Mouse (Mus musculus): ENCODE results near the gene Mrpl21.

Gene Mrpl21

DNA sequence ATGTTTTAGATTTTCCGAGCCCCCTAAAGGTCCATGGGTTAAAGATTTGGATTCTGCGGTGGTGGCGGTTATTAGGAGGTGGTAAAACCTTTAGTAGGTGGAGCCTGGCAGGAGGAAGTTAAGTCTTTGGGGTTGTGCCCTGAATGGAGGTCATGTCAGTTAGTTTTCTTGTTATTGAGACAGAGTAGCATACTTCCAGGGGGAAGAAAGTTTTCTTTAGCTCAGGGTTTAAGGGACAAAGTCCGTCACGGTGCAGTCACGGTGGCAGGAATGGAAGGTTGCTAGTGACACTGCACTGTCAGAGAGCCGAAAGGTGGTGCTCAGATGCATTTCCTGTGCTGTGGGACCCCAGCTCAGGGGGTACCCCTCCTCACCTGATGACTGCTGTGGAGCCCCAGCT, 15.1 kb downstream of the Mrpl21 start:
- DNase-seq (ENCODE audit: low read depth, low spot score): no peak

DNA sequence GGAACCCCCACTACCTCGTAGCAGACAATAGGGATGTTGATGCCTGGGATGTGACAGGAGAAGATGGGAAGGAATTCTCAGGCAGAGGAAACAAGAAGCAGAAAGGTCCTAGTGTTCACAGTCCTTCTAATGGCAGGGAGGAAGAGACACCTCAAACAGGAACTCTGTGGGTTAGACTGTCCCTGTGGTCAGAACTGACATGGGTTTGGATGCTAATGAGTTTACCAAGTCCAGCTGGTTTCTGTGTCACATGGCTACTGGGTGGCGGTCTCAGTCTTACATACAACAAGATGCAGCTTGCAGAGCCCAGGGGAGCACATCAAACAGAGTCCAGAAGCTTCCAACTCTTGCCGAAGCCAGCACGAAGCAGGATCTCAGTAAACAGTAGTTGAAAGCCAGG, 21.3 kb downstream of the Mrpl21 start:
- no peak for DNase-seq (ENCODE audit: low read depth, low spot score)

DNA sequence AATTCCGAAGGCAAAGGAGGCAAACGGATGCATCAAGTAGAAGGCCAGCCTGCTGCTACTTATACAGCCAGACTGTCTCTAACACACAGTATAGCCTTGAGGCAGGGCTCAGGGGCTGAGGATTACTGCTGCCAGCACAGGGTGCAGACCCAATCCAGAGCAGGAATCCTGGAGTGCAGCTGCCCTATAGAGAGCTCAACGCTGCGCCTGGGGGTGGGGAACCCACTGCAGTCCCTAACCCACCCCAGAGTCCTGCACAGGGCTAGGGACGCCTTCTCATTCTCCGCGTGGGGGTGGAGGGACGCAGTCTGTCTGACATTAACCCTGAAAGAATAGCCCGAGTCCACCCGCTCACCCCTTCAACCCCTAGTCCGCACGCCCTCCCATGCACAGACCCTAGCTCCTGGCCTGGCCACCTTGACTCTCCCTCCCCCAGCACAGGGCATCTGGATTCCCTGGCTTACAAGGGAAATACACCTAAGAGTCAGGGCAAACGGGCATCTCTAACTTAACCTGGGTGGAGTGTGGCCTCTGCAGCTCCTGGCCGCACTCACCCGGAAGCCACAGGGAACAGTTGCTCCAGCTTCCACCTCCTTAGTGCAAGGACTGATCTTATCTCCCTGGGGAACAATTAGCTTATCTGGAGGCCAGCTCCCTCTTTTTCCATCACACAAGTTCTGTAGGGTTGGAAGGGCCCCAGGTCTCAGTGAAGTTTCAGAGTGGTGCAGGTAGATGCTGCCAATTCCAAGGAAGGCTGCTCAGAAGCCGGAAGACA, 24.7 kb downstream of the Mrpl21 start:
- no peak for DNase-seq (ENCODE audit: low read depth, low spot score)

DNA sequence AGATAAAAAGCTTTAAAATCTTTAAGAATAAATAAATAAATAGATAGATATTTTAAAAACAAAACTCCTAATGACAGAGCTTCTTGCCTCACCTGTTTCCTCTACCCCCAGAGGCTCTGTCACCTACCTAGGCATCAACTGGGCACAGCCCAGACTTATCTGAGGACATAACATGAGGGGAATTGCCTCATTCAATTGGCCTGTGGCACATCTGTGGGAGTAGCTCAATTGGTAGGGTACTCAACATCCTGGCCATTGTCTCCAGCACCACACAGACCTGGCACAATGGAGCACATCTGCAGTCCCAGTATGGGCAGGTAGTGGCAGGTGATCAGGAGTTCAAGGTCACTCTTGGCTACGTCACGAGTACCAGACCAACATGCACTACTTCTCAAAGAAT, 36.6 kb downstream of the Mrpl21 start:
- DNase-seq (ENCODE audit: low read depth, low spot score): no peak

DNA sequence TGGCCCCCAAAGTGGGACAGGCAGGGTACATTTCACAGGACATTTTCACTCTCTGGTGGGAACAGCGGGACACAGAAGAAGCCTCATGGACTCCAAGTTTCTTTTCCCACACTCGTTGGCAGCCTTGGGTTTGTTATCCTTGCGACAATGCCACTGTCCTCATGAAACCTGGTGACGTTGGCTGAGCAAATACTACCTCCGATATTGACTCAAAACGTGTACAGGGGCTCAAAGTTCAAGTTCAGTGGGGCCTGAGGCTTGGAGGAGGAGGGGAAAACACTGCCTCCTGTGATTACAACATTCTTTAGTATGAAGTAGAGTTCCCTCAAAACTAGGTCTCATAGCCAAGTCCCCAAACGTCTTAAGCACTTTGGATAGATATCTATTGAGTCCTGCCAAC, 37.4 kb downstream of the Mrpl21 start:
- DNase-seq (ENCODE audit: low read depth, low spot score): no peak

DNA sequence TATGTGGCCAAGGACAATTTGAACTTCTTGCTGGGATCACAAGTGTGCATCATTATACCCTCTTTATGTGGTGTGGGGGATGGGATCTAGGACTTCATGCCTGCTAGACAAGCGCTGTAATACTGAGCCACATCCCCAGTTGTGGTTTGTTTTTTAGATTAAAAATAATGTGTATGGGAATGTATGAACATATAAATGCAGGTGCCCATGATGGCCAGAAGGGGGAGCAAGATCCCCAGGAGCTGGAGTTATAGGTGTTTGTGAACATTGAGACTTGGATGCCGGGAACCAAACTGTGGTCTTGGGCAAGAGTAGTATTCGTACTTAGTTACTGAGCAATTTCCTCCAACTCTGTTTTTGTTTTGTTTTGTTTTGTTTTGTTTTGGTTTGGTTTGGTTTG, 38.1 kb downstream of the Mrpl21 start:
- peak; percentile 47 for DNase-seq (ENCODE audit: low read depth, low spot score)

DNA sequence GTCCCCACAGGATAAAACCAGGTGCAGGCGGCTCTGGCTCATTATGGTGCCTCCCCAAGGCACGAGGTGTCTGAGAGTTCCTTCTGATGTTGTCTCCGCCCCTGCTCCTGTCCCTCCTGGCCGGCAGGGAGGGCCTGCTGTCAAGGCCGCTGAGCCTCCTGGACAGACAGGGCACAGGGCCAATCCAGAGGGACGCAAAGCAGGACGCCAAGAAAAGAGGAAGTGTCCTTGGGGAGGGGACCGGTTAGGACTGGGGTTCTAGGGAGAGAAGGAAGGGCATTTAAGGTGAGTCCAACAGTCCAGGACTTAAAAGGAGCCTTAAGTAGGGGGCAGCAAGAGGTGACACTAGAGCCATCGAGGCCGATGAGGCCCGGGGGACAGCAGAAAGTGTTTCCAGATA, 38.9 kb downstream of the Mrpl21 start:
- no peak for DNase-seq (ENCODE audit: low read depth, low spot score)

DNA sequence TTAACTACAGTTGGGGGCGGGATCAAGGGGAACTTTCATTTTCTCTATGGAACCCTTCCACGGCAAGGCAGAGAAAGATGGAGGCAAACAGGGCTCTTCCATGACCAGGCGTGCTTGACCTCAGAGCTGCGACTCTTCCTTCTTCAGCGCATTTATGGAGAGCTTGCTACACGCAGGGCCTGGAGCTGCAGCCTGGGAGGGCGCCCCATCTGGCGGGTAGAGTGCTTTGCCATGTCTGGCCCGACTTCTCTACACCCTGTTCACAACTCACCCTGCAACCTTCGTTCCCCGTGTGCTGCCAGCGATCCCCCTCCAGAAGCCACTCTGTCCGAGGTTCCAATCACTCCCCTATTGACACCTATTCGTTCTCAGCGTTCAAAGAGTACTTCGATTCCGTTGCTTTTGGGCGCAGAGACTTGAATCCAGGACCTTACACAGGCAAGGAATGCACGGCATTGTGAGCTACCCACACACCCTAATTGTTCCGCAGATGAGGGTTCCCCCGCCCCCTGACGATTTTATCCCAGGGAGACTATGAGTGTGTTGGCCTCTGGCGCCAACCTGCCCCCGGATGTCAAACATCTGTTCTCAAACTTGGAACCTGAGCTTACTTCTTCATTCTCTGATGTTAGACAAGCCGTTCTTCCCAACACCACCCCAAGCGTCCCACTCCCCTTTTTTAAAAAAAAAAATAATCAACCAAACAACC, 39.7 kb downstream of the Mrpl21 start, which contains the start of gene Cpt1a:
Gene Cpt1a, plus strand, starts transcription at position 74 of the 709 bp plus-strand sequence.
- peak; percentile 47 for DNase-seq (ENCODE audit: low read depth, low spot score)

DNA sequence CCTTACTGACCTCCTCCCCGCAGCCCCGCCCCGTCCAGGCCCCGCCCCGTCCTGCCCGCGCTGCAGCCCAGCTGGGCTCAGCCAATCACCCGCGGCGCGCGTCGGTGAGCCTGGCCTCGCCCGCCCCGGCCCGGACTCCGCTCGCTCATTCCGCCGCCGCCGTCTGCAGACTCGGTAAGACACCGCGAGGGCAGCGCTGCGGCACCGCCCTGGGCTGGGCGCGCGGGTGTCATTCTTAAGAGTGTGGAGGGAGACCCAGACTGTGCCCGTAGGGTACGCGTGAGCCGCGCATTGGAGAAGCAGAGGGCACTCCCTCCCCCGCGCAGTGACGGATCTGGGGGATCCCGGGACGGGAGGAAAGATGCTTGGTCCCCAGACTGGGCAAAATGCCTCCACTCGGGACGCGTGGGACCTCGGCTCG, 40.5 kb downstream of the Mrpl21 start:
- peak; percentile 83 for DNase-seq (ENCODE audit: low read depth, low spot score)

DNA sequence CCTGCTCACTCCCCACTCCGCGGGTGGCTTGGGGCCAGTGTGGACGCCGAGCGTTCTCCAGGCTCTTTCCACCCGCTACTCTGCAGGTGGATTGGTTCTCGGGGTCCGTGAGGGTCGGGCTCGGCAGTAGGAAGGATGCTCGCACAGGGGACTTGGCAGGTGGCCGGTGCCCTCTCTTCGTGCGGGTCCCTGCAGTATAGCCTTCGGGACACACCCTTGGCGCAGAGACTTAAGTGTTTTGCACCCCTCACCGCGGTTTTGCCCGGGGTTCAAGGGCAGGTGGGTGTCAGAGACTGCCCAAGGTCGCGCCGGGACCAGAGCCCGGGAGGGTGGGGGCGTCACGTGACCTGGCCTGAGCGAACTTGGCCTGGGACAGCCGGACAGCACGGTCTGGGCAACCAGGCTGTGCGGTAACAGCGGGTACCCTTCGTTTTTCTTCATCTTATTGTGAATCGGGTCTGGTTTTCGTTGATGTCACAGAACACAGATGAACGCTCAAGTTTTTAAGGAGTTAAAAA, 41.1 kb downstream of the Mrpl21 start:
- DNase-seq (ENCODE audit: low read depth, low spot score): peak; percentile 25

DNA sequence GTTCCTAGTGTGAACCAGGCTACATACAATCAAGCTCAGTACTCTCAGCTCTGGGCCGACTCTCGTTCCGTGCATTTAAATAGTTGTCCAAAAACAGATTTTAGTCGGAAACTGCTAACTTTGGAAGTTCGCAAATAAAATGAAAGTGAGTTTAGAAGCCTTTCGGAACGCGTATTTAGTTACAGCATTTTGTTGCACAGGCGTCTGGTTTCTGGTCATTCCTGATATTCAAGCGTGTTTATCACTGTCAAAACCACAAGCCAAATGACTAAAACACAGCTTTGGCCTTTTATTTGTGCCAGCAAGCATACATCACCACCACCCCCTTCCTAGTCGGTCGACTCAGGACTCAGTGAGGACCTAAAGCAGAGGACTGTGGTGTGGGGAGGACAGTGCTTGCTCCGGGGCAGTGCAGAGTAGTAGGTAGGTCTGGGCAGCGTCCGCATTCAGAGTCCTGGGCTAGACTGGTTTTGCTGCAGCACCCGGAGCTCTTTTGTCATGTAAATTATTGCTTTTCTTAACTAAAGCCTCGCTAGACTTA, 41.6 kb downstream of the Mrpl21 start:
- peak; percentile 34 for DNase-seq (ENCODE audit: low read depth, low spot score)

DNA sequence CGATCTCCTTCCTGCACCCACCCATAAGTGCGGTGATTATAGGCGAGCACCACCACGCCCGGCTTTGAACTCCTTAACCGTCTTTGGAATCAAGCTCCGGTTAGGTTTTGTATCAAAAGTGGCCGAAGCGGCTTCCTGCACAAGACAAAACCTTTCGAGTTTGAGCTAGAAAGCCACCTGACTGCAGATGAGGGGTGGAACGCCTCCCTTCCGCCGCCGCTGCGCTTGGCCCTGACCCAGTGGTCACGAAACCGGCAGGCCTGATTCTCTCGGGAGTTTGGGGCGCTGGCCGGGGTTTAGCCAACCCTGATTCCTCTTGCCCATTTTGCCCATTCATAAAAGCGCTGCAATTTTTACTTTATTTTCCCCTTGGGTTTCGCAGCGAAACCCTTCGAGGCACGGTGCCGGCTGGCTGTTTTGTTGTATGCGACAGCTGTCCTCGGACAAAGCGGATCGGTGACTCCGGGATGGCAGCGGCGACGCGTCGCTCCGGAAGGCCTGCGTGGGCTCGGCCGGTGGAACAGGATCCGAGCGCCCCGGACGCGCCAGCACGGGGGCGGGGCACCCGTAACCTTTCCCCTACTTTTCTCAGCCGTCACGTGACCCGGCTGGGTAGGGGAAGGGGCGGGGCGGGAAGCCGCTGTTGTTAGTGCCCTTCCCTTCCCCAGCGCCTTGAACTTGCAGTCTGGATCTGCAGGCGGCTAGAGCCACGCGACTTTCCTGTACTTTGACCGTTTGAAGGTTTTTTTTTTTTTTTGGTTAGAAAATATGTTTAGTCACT, 42.4 kb downstream of the Mrpl21 start:
- DNase-seq (ENCODE audit: low read depth, low spot score): peak; percentile 83

DNA sequence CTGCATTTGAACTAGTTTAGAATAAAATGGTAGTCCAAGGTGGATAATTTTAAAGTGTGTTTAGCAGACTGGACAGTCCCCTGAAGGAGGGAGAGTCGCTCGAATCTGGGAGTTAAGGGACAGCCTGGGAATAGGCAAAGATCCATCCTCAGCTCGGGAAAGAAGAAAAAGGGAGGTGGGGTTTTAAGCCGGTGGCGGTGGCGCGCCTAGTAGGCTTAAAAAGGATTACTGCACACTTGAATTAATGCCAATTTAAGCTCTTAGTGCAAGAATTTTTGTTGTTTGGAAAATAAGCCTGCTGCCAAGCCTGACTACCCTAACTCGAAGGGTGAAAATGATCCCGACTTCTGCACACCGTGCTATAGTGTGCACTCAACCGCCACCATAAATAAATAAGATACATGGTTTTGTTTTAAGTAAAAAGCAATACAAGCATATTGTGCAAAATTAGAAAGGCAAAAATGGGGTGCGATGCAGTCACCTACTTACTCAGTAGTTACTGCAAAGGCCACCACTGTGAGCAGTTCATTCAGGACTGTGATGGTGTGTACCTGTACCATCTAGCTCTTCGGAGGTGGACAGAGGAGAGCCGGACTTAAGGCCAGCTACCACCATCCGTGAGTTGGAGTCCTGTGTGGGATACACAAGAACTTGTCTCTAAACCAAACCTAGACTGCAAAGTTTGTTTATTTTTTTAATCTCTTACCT, 43.2 kb downstream of the Mrpl21 start:
- no peak for DNase-seq (ENCODE audit: low read depth, low spot score)

DNA sequence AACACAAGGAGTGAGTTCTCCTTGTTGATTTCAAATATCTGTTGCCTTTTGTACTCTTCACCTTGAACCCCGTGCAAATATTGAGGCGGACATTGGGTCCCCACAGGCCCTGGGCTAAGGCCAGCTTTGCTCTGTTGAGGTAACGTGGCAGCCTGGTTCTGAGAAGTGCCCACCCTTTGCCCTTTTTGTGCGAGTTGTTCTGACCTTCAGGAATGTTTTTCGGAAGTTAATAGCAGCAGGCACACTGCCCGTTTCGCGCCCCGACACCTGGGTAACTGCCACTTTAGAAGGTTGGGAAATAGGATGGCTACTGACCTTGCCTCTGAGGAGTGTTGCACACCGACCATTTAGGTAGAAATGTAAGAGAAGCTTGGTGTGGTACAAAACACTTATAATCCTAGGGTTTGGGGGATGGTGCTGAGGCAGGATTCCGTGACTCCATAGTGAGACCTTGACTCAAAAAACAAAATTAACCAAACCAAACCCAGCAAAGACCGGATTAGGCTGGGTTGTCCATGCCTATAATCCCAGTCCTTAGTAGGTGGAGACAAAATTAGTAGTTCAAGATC, 43.9 kb downstream of the Mrpl21 start:
- DNase-seq (ENCODE audit: low read depth, low spot score): no peak

DNA sequence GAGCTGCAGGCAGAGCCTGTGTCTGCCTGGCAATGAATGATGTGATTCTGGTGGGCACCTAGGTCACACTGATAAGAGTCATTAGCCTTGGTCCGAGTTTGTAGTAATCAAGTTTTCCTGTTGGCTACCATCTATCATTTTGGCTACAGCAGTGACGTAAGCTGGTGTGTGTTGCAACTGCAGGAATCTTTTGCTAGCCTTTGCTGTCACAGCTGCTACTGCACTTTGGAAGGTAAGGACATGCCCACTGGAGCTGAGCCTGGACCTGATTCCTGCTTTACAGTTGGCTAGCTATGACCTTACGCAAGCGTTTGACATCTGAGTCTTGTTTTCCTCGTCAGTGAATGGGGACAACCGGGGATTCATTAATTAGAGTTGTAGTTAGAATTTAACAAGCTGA, 50.5 kb downstream of the Mrpl21 start:
- DNase-seq (ENCODE audit: low read depth, low spot score): no peak

DNA sequence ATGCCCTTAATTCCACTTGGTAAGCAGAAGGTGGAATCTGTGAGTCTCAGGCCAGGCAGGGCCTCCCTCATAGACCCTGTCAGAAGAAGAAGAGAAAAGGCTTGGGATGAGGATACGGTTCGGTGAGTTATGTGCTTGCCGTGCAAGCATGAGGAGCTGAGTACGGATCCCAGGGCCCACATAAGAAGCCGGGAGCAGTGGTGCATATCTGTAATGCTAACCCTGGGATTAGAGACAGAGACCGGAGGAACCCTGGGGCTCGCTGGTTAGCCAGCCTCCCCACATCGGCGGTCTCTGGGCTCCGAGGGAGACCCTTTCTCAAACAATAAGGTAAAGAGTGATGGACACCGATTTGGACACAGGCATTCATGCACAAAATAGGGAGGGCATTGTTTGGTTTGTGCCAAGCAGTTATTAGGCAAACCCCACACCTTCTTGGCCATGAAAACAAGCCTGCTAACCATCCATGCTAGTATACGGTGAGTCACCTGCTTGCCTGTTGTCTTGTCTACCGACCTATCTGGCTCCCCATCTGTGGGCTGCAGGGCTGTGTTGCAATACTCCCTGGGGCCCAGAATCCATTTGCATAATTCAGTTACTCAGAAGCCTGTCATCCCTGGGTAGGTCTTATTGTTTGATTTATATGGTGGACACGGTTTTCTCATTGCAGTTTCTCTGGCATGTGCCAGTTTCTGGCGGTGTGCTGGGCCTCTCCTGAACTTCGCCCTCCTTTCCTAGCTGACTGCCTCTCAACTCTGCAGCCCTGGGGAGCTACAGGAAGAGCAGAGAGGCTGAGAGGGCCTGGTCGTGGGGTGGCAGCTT, 51.2 kb downstream of the Mrpl21 start:
- DNase-seq (ENCODE audit: low read depth, low spot score): no peak

DNA sequence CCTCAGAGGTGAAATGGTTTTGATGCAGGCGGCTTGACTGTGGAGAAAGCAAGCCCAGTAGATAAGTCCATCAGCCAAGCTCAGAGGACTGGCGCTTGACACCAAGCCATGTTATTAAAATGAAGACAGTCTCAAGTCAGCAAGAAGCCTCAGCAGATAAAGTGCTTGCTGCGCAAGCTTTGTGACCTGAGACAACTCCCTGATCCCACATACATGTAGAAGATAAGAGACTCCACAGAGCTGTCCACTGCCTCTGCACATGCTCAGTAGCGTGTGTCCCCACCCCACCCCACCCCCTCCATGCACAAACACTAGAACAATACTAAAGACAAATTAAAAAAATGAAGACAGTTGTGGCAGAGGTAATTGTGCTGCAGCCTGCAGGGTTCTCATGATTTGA, 51.8 kb downstream of the Mrpl21 start:
- no peak for DNase-seq (ENCODE audit: low read depth, low spot score)

DNA sequence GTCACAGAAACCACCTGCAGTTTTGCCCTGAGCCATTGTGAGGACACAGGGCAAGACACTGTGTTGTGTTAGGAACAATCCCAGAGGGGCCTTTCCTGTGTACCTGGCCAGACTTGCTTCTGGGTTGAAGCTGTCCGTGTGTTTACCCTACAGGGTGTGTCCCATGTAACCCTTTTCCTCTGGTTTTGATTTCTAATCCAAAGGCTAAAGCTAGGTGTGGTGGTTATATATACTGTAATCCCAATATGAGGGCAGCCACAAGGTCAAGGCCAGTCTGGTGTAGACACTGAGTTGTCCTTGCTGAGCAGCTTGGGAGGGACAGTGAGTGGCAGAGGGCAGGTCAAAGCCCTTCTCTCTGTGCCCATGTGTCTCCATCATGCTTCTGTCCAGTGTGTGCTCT, 53.2 kb downstream of the Mrpl21 start:
- no peak for DNase-seq (ENCODE audit: low read depth, low spot score)

DNA sequence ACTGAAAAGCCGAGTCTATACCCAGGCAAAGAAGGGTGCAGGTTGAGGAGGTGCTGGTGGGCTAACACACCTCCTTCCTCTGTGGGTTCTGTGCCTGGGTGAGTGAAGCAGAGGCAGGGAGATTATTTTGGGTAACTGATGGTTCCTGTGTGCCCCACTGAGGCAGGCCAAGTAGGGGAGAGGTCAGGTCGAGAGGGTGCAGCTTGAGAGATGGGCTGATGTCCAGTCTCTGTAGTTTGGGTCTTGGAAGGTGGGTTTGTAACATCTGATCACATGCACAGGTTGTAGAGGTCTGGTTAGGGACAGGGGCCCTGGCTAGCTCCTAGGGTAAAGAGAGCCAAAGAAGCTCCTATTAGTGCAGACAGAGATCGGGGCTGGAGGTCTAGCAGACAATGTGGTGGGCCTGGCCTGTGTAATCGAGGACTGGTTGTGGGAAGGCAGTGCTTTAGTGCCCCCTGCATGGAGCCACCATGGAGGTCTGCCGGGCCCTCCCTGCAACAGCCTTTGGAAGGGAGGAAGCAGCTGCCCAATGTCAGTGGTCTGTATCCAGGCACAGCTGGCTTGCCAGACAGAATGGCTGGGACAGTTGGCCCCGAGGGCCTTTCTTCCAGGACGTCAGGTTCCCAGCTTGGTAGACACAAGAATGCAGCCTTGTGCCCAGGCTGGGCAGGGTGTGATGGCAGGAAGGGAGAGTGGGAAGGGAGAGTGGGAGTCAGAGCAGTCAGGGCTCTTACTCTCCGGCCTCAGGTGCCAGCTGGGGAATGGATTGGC, 54.0 kb downstream of the Mrpl21 start:
- DNase-seq (ENCODE audit: low read depth, low spot score): no peak
